Mouse (Mus musculus) spleen, adult 2 months (tissue): ENCODE results near the gene Slain2.

Experiments
- CTCF ChIP-seq: fragments of 200-500 bp; IDR thresholded peaks from 2 replicates; pipeline ENCODE4 v1.5.1; 2011; ENCODE audit warnings: mild to moderate bottlenecking, inconsistent platforms; ENCODE audit not compliant: insufficient read depth, insufficient read length, insufficient replicate concordance; ENCODE audit errors: extremely low read depth
- POLR2A ChIP-seq: fragments of 200-500 bp; IDR thresholded peaks from 2 replicates; pipeline ENCODE4 v1.6.1; 2011; ENCODE audit warnings: low read depth, low read length, inconsistent platforms

- TF ChIP-seq POLR2A (no peak), CTCF (no peak)
Measured at GRCm38 (mm10) chr5:72940906-72941432, 26.9 kb downstream of the Slain2 start.
